Mouse (Mus musculus) kidney, adult 2 months (tissue): ENCODE measurements around the gene Tmem140.

Source experiments
- CTCF ChIP-seq: fragments of 200-500 bp; conservative IDR thresholded peaks from 2 replicates; pipeline ENCODE4 v1.5.1; 2011; ENCODE audit warnings: low read depth, mild to moderate bottlenecking, control low read depth, low read length, moderate library complexity, mixed read lengths; ENCODE audit not compliant: insufficient read depth, insufficient read length
- POLR2A ChIP-seq: fragments of 200-500 bp; IDR thresholded peaks from one replicate; pipeline ENCODE4 v1.6.1; 2011; ENCODE audit warnings: low read depth, low read length, control low read depth

GRCm38 (mm10) chr6:34909631-34910345 is 46.8 kb downstream of the Tmem140 start:
- TF ChIP-seq POLR2A (no peak), CTCF (no peak)
